Comparison of ENCODE assay signal across 15 mouse cellular contexts in genomic region chr5:9108490-9108889, GRCm38 (mm10). TPM values are rescaled to one million over a fixed set of nuclear protein-coding genes. Genes with fewer than 3 reads are reported as not detected.
A peak's percentile ranks its signal among the peaks of the same experiment; 100 is the strongest.
DNase-seq lines count a peak whose midpoint lies in the region; ATAC-seq and TF ChIP-seq lines count a peak whose summit lies in the region.
"Had no signal": no experiment of that assay in that cellular context is flagged by ENCODE, and none has a peak within 500 bp of the region (broad histone marks: within the 10 kb centered on the region; RNA-seq: fewer than 3 reads in every experiment).

No protein-coding gene starts in this region.

- H3K4me1 ChIP-seq in intestine, postnatal 0 days (replicated peaks; ENCODE audit: control insufficient read depth, insufficient read depth, low read length) = peaks cover 3% of the 10 kb centered on the region; the same call in 1 of the 2 replicates
- H3K4me1 ChIP-seq in midbrain, embryonic 14.5 days (ENCODE audit: control insufficient read depth, insufficient read depth, low read length) = no peaks in the 10 kb centered on the region
- H3K4me1 ChIP-seq: forebrain, embryonic 15.5 days; heart, embryonic 12.5 days; stomach, embryonic 15.5 days had no signal

- WGBS in intestine, postnatal 0 days = 31% methylated on average over 5 of the region's 5 CpGs
- WGBS in midbrain, embryonic 14.5 days = 90% methylated on average over 5 of the region's 5 CpGs

- peak; percentile 79 for ATAC-seq in intestine, postnatal 0 days
- no peak for ATAC-seq in midbrain, embryonic 14.5 days (ENCODE audit: low FRiP score, low TSS enrichment)
- ATAC-seq: forebrain, embryonic 15.5 days; inflammation-experienced regulatory T-cells, adult 6 months had no signal

- H3K9me3 ChIP-seq in intestine, postnatal 0 days (ENCODE audit: control insufficient read depth) = no peaks in the 10 kb centered on the region
- no peaks in the 10 kb centered on the region for H3K9me3 ChIP-seq in midbrain, embryonic 14.5 days (ENCODE audit: control insufficient read depth, low read length)
- H3K9me3 ChIP-seq: forebrain, embryonic 15.5 days; heart, embryonic 12.5 days; limb, embryonic 10.5 days; stomach, embryonic 15.5 days had no signal

- H3K9ac ChIP-seq in intestine, postnatal 0 days (ENCODE audit: low read depth, low read length) = no peak overlapping the region
- H3K9ac ChIP-seq in midbrain, embryonic 14.5 days (replicated peaks; ENCODE audit: low read length) = no peak overlapping the region
- H3K9ac ChIP-seq: forebrain, embryonic 15.5 days; heart, embryonic 12.5 days; lung, embryonic 14.5 days; stomach, embryonic 15.5 days had no signal

- no peak overlapping the region for H3K4me3 ChIP-seq in intestine, postnatal 0 days (ENCODE audit: low read depth, low read length)
- H3K4me3 ChIP-seq in midbrain, embryonic 14.5 days (replicated peaks; ENCODE audit: low read depth, low read length) = no peak overlapping the region
- H3K4me3 ChIP-seq: forebrain, embryonic 15.5 days; heart, embryonic 12.5 days; limb, embryonic 10.5 days; stomach, embryonic 15.5 days had no signal

- H3K36me3 ChIP-seq in intestine, postnatal 0 days (ENCODE audit: control insufficient read depth, insufficient read depth) = no peaks in the 10 kb centered on the region
- H3K36me3 ChIP-seq in midbrain, embryonic 14.5 days (ENCODE audit: control insufficient read depth, insufficient read depth, low read length) = no peaks in the 10 kb centered on the region
- H3K36me3 ChIP-seq: forebrain, embryonic 15.5 days; heart, embryonic 12.5 days; limb, embryonic 10.5 days; stomach, embryonic 15.5 days had no signal

- no peak overlapping the region for H3K4me2 ChIP-seq in intestine, postnatal 0 days (replicated peaks; ENCODE audit: low read depth)
- no peak overlapping the region for H3K4me2 ChIP-seq in midbrain, embryonic 14.5 days (ENCODE audit: low read length)
- H3K4me2 ChIP-seq: forebrain, embryonic 15.5 days; heart, embryonic 12.5 days; lung, embryonic 14.5 days; stomach, embryonic 15.5 days had no signal

- H3K27ac ChIP-seq in intestine, postnatal 0 days (ENCODE audit: low read depth, low read length) = peak overlapping the region; percentile 69
- no peak overlapping the region for H3K27ac ChIP-seq in midbrain, embryonic 14.5 days (replicated peaks; ENCODE audit: low read depth, low read length)
- H3K27ac ChIP-seq: forebrain, embryonic 15.5 days; limb, embryonic 10.5 days; stomach, embryonic 15.5 days had no signal

- no peak for TF ChIP-seq CTCF in intestine, postnatal 0 days (IDR thresholded peaks at IDR 0.05; ENCODE audit: low read depth)

- no peaks in the 10 kb centered on the region for H3K27me3 ChIP-seq in intestine, postnatal 0 days (replicated peaks; ENCODE audit: control insufficient read depth, insufficient read depth, low read length)
- H3K27me3 ChIP-seq in midbrain, embryonic 14.5 days (ENCODE audit: control insufficient read depth, insufficient read depth, low read length) = no peaks in the 10 kb centered on the region
- H3K27me3 ChIP-seq: forebrain, embryonic 15.5 days; heart, embryonic 12.5 days; stomach, embryonic 15.5 days had no signal

- DNase-seq in spleen, postnatal 36 days (ENCODE audit: low spot score in 2 of 2) = peak; percentile 62 to 70
- no peak for DNase-seq in spleen, postnatal 10 days (ENCODE audit: low spot score in 2 of 2)
- DNase-seq in kidney, postnatal 10 days = peak; percentile 21
- no peak for DNase-seq in gastrocnemius, postnatal 10 days
- DNase-seq in urinary bladder, postnatal 36 days (ENCODE audit: low spot score in 2 of 2) = no peak
- no peak for DNase-seq in midbrain, embryonic 14.5 days
- DNase-seq: cerebellum, adult 9-10 months; lung, embryonic 14.5 days; right cerebral cortex, postnatal 14 days had no signal

RNA-seq across cellular contexts. Expression of gene Tmem243, which starts 8.0 kb away (rescaled TPM):
- 116 and 117 TPM in 2 replicates for polyA plus RNA-seq in intestine, postnatal 0 days (2015; fragmentation: Nextera tagmentation; extraction: Ambion mirVana)
- total RNA-seq in gastrocnemius, postnatal 10 days (2021) = 1 to 10 TPM; 4.4 to 4.9 TPM
- polyA plus RNA-seq in midbrain, embryonic 14.5 days (2014; fragmentation: Nextera tagmentation; extraction: Ambion mirVana) = 11.9 and 14.9 TPM in 2 replicates

RNA-seq across cellular contexts. Expression of gene Dmtf1, which starts 53.1 kb away (rescaled TPM):
- polyA plus RNA-seq in intestine, postnatal 0 days (2015; fragmentation: Nextera tagmentation; extraction: Ambion mirVana) = 12.7 and 13.1 TPM in 2 replicates
- 10 to 100 TPM; 12.4 to 15.7 TPM for total RNA-seq in gastrocnemius, postnatal 10 days (2021)
- 48.8 and 72.8 TPM in 2 replicates for polyA plus RNA-seq in midbrain, embryonic 14.5 days (2014; fragmentation: Nextera tagmentation; extraction: Ambion mirVana)

Comparison
In these comparisons a context has a peak if more than half of its experiments do, and no peak if none do; other contexts are left out.
1. DNase-seq: peak in spleen, postnatal 36 days (2 of 2) and kidney, postnatal 10 days (single experiment); none in spleen, postnatal 10 days (0 of 2), gastrocnemius, postnatal 10 days (single experiment), urinary bladder, postnatal 36 days (0 of 2) and midbrain, embryonic 14.5 days (single experiment).